Mouse (Mus musculus): ENCODE results near the gene Fam57b.

Gene Fam57b

GRCm38 (mm10) chr7:126825952-126826351, 28.5 kb downstream of the Fam57b start:
- DNase-seq (ENCODE audit: low spot score in 2 of 2): no peak

- DNase-seq (ENCODE audit: low spot score in 2 of 2): no peak
These were observed 34.1 kb downstream of the Fam57b start, which contains the start of gene 4930451I11Rik for GRCm38 (mm10) chr7:126831539-126831938. Gene 4930451I11Rik, minus strand, starts transcription at chr7:126831639.

DNA sequence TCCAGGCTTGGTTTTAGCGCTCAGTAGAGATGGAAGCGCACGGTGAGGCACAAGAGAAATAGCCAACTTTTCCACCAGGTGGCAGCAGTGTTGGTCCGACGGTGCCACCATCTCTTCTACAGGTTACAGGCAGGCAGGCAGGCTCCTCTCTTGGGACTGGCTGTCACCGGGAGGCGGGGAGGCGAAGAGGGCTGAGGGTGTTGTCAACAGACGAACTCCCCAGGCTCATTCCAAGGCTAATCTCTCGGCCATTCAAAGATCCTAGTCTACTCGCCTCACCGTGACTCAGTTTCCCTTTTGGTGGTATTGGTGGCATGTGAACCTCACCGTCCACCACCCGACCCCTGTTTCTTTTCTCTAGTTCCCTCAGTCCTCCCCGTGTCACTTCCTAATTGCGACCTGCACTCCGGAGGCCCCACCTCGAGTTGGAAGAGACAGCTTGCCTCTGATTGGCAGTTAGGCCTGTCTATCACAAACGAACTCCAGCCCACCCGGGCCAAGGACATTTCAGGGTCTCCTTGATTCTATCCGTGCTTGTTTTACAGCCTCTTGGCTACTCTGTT, 34.6 kb downstream of the Fam57b start:
- peak; percentile 67 to 75 for DNase-seq (ENCODE audit: low spot score in 2 of 2)

DNA sequence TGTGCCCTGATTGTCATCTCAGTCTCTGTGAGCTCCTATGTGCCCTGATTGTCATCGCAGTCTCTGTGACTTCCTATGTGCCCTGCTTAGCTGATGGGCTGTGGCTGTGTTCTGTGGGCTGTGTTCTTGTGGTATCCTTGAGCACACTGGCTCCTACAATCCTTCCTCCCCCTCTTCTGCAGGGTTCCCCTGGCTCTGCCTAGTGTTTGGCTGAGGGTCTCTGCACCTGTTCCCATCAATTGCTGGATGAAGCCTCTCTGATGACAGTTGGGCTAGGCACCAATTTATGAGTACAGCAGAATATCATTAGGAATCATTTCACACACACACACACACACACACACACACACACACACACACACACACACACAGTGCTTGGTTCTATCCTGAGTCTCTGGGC, 35.8 kb downstream of the Fam57b start:
- DNase-seq (ENCODE audit: low spot score in 2 of 2): no peak

GRCm38 (mm10) chr7:126843276-126843675, 45.8 kb downstream of the Fam57b start:
- no peak for DNase-seq (ENCODE audit: low spot score in 2 of 2)

- no peak for DNase-seq (ENCODE audit: low spot score in 2 of 2)
These were observed 48.0 kb downstream of the Fam57b start for GRCm38 (mm10) chr7:126845516-126845915.

- DNase-seq (ENCODE audit: low spot score in 2 of 2): no peak
These were observed 49.6 kb downstream of the Fam57b start, which contains the start of gene Doc2a for GRCm38 (mm10) chr7:126847116-126847420. Gene Doc2a, plus strand, starts transcription at chr7:126847416.

DNA sequence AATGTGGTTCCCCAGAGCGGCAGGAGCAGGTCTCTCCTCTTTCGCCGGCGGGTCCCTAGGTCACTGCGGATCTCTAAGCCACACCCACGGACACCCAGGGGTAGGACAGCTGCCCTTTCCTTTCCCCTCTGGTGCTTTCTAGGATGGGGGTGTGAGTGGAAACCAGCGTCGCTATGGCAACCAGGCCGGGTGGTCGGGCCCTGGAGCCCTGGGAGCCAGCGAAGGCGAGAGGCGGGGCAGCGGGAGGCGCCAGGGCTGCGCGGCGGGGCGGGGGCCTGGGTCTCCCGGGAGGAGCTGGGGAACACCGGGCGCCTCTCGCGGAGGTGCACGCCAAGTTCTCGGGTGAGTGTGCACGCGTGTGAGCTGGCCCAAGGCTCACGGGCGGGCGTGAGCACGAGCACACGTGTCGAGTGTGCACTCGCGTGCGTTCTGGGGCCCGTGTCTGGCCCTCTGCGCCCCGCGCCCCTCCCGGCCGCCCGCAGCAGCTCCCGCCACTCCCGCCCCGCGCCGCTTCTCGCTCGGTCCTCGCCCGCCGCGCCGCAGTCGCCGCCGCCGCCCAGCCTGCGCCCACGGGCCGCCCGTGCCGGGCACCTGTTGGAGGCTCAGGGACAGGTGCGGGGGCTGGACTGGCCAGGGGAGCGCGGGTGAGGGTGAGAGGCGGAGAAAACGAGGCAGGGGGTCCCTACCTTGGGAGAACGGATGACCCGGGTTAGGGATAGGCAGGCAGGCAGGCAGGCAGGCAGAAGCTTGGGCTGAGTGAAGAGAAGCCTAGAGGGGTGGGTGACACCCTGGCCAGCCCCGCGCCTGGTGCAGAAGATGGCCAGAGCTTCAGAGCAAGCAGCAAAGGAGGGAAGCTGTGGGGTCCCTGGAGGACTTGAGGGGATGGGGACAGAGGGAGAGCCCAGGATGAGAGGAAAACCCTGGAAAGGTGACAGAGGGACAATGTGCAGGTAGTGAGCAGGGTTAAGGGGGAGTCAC, 50.2 kb downstream of the Fam57b start:
- DNase-seq (ENCODE audit: low spot score in 2 of 2): no peak

GRCm38 (mm10) chr7:126848794-126849193, 51.3 kb downstream of the Fam57b start:
- DNase-seq (ENCODE audit: low spot score in 2 of 2): no peak

- no peak for DNase-seq (ENCODE audit: low spot score in 2 of 2)
These were observed 52.7 kb downstream of the Fam57b start for GRCm38 (mm10) chr7:126850161-126850560.

DNA sequence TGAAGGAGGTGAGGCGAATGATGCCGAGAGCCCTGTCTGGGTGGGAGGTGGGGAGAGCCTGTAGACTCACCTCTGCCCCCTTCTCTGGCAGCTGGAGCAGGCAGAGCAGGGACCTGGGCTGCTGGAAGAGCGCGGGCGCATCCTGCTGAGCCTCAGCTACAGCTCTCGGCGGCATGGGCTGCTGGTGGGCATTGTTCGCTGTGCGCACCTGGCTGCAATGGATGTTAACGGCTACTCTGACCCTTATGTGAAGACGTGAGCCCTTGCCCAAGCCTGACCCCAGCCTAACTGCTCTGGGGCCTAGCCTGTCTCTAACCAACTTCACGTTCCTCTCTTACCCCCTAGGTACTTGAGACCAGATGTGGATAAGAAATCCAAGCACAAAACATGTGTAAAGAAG, 53.7 kb downstream of the Fam57b start:
- DNase-seq (ENCODE audit: low spot score in 2 of 2): no peak

DNA sequence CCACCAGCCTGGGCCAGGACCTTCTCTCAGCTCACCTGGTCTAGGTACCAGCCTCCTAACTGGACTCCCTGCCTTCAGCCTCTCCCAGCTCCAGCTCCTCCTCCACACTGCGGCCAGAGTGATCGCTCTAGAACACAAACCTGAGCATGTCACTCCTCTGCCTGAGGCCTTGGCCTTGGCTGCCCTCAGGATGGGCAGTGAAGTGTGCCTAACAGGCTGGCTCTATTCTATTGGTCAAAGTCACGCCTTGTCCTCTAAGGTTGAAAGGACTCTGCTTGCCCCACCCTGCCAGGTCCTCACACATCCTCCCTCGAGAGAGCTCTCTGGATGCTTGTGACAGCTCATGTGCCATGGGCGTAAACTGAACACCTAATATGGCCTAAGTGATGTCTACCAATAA, 56.0 kb downstream of the Fam57b start:
- DNase-seq (ENCODE audit: low spot score in 2 of 2): no peak

DNA sequence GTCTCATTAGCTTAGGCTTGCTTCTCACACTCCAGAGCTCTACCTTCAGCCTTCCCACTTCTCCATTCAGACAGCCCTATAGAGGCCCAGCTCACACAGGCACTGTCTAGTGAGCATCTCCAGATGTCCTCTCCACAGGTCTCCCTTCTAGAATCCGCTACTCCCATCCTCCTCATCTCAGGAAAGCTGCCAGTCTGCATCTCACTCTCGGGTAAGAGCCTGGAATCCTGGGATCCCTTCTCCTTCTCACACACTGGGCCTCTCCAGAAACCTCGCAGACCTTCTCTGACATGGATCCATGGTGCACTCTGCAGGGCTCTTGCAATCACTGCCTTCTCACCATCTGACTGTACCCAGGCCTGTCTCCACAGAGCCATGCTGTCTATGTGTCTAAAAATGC, 58.2 kb downstream of the Fam57b start:
- DNase-seq (ENCODE audit: low spot score in 2 of 2): no peak

GRCm38 (mm10) chr7:126856741-126857420, 59.4 kb downstream of the Fam57b start:
- no peak for DNase-seq (ENCODE audit: low spot score in 2 of 2)

- DNase-seq (ENCODE audit: low spot score in 2 of 2): no peak
These were observed 63.5 kb downstream of the Fam57b start for GRCm38 (mm10) chr7:126860987-126861386.

DNA sequence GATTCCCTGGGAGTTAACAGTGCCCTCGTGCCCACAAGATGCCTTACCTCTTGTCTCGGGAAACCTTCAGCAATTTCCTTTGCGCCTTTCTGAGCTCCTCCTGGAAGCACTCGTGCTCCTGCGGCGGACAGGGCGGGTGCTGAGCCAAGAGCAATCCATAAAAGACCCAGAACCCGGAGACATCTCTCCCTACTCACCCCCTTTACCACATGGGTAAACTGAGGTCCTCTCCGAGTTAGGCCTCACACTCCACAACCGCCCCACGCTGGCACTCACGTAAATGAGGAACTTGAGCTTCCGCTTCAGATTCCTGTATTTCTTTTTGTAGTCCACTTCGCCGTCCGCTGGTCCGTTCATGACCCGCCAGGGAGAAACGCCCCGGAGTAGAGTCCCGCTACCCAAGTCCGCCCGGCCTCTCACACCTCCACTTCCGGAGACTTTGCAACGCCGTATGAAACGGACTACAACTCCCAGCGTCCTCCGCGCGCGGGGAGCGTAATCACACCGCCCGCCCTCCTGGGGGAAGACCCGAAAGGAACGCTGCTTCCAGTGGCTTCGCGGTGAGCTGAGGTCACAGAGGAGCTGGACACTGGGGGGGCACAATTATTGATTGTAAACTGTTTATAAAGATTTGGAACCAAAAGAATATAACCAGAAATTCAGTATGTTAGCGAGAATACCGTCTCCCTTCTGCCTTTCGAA, 64.1 kb downstream of the Fam57b start, which contains the start of gene Hirip3:
Gene Hirip3 (plus strand): TSS at position 544 of the 702 bp plus-strand sequence.
- DNase-seq (ENCODE audit: low spot score in 2 of 2): peak; percentile 88 to 89

DNA sequence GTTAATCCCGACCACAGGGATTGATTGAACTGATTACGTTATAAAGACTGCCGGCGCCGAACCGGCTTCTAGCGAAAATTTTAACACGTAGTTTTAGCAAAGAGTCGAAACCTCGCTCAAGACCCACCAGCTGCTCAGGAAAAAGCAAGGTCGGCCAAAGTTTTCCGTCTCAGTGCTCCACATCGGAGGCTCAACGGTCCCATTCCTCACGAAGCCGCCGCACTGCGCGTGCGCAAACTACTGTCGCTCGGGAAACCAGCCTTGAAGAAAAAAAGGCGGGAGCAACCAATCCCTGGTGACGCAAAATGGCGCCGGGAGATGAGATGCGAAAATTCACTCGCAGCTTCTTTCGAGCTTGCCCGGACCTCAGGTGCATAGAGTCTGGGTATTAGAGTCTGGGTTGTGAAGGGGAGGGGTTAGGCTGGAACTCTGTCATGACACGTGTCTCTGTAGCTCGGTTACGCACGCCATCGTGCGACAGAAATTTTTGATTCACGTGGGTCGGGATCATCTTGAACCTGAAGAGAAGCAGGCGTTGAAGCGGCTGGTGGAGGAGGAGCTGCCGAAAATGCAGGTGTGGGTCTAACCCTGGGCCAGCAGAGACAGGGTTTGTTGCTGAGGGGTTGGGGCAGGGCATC, 64.8 kb downstream of the Fam57b start, which contains the start of gene Ino80e:
Gene Ino80e (minus strand): TSS at position 231 of the 638 bp plus-strand sequence.
- DNase-seq (ENCODE audit: low spot score in 2 of 2): peak; percentile 92 to 94

DNA sequence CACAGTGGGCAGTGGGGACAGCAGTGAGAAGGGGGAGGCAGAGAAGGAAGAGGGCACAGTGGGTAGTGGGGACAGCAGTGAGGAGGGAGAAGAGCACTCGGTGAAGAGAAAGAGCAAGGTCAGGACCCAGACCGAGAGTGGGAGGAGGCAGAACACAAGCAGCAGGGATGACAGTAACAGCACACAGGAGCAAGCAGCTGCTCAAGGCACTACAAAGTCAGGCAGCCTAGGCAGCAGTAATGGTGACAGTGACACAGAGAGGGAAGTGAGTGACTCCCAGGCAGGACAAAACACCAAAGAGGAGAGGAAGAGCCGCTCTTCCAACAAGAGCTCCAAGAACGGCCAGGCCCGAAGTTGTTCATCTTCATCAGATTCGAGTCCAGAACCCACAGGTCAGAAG, 66.3 kb downstream of the Fam57b start:
- DNase-seq (ENCODE audit: low spot score in 2 of 2): no peak

- no peak for DNase-seq (ENCODE audit: low spot score in 2 of 2)
These were observed 70.1 kb downstream of the Fam57b start for GRCm38 (mm10) chr7:126867534-126867933.

DNA sequence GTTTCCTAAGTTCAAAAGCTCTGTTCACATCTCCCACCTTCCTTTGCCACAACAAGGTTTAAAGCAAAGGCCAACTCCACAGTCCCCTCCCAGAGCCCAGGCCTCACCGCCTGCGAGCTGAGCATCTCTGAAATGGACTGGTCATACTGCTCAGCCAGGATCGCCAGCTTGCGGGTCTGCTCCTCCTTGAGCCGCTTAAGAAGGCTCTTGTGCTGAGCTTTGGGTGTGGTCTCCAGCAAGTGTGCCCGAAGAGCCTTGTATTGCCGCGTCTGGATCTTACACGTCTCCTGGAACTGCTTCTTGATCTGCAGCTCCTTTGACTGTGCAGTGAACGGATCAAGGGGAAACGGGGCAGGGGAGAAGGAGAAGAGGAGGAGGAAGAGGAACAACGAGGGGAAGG, 70.5 kb downstream of the Fam57b start:
- DNase-seq (ENCODE audit: low spot score in 2 of 2): no peak
